Mouse (Mus musculus): ENCODE data around the gene Blm.

DNA sequence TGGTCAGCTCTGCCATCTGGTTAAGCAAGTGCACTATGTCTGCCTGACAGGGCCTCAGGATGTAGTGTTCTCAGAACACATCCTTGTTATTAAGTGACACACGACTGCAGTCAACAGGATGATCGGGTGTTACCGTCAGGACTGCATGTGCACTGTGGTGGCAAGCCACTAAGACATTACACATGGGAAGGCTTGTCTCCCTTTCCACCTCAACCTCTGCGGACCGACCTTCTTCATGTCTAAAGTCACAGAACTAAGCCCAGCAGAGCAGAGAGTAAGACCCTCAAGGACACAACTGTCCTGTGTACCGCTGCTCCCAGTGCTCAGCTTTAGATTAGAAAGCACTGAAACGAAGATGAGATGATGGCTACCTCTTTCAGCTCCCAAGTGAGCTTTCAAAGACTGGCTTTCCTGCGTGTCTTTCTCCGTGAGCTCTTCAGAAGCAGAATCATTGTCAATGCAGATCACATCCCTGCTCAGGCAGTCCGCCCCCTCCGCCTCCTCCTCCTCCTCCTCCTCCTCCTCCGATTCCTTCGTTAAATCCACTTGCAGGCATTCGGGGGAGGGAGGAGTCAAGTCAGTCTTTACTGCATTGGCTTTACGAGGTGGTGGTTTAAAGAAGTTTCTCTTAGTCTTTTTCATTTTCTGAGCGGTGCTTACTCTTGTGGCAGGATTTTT lies 22.4 kb downstream of the Blm start:
- TF ChIP-seq CTCF (IDR thresholded peaks at IDR 0.05; ENCODE audit: insufficient read depth, low read depth, low read length) (no peak), POLR2A (IDR thresholded peaks at IDR 0.05; ENCODE audit: insufficient read depth, low read depth, low read length) (no peak)

Data from olfactory bulb, adult 2 months (tissue).